Mouse (Mus musculus) kidney, embryonic 16.5 days (tissue): ENCODE results near the gene Alas2. TPM values are rescaled to one million over a fixed set of nuclear protein-coding genes. Genes with fewer than 3 reads are reported as not detected.

Source experiments
- ATAC-seq: fragments of 200-750 bp; cut with Nextera tagmentation; 2 replicates; pipeline ENCODE4 v1.8.0; 2017; ENCODE audit warnings: moderate TSS enrichment; ENCODE audit not compliant: low FRiP score, low TSS enrichment
- H3K27ac ChIP-seq: fragments of 300-500 bp; sonication (generic); 2 replicates; pipeline ENCODE4 v1.5.1; 2014; ENCODE audit warnings: low read length
- H3K27me3 ChIP-seq: fragments of 300-500 bp; sonication (generic); 2 replicates; pipeline ENCODE4 v1.6.1; 2014; ENCODE audit warnings: low read length, control low read depth, mixed read lengths; ENCODE audit not compliant: insufficient read depth
- H3K36me3 ChIP-seq: fragments of 300-500 bp; sonication (generic); 2 replicates; pipeline ENCODE4 v1.6.1; 2014; ENCODE audit warnings: low read length, control low read depth, mixed read lengths; ENCODE audit not compliant: insufficient read depth
- H3K4me1 ChIP-seq: fragments of 300-500 bp; sonication (generic); 2 replicates; pipeline ENCODE4 v1.6.1; 2014; ENCODE audit warnings: low read length, control low read depth, mixed read lengths; ENCODE audit not compliant: insufficient read depth
- H3K4me2 ChIP-seq: fragments of 300-500 bp; sonication (generic); replicated peaks from 2 replicates; pipeline ENCODE4 v1.6.1; 2014; ENCODE audit warnings: low read depth, low read length
- H3K4me3 ChIP-seq: fragments of 300-500 bp; sonication (generic); 2 replicates; pipeline ENCODE4 v1.5.1; 2014; ENCODE audit warnings: mild to moderate bottlenecking, low read length
- H3K9ac ChIP-seq: fragments of 300-500 bp; sonication (generic); replicated peaks from 2 replicates; pipeline ENCODE4 v1.6.1; 2014; ENCODE audit warnings: low read length
- H3K9me3 ChIP-seq: fragments of 300-500 bp; sonication (generic); 2 replicates; pipeline ENCODE4 v1.6.1; 2016; ENCODE audit warnings: low read length, control low read depth
- WGBS: fragments of 180-500 bp; shearing (Covaris S2); extraction: QIAGEN DNeasy Blood & Tissue Kit; methylation state at CpG from one replicate; pipeline ENCODE4 v1.1.7; 2014; 5-methylcytosine and 5-hydroxymethylcytosine counted together
- microRNA-seq: library from miRNA; unstranded; fragments of <30 nt; microRNA quantifications from one replicate; pipeline ENCODE4, GENCODE M21; 2016
- polyA plus RNA-seq: library from polyadenylated mRNA; unstranded; fragments of >200 nt; fragmentation: Nextera tagmentation; extraction: Ambion mirVana; gene quantifications from 2 replicates; pipeline ENCODE4 v1.2.1, GENCODE M21; 2015

The Alas2 gene
- polyA plus RNA-seq, 1 experiment from 2014 or later: 82.1 TPM

GRCm38 (mm10) chrX:150595016-150595760 is 48.0 kb downstream of the Alas2 start:
- 83% methylated on average over 9 of the region's 9 CpGs for WGBS
- Histone ChIP-seq H3K9ac (no peak overlapping the region), H3K27ac (no peak overlapping the region), H3K9me3 (no peaks in the 10 kb centered on the region), H3K27me3 (peaks cover 14% of the 10 kb centered on the region; the same call in 1 of the 2 replicates), H3K4me1 (no peaks in the 10 kb centered on the region), H3K4me2 (no peak overlapping the region), H3K36me3 (no peaks in the 10 kb centered on the region), H3K4me3 (no peak overlapping the region)
- no peak for ATAC-seq

- H3K27me3 ChIP-seq: peaks cover 9% of the 10 kb centered on the region; the same call in 1 of the 2 replicates
- no peak for ATAC-seq
- no peaks in the 10 kb centered on the region for H3K9me3 ChIP-seq
- H3K4me2 ChIP-seq: no peak overlapping the region
- 91% methylated on average over 2 of the region's 2 CpGs for WGBS
- H3K4me3 ChIP-seq: no peak overlapping the region
- H3K36me3 ChIP-seq: no peaks in the 10 kb centered on the region
- H3K4me1 ChIP-seq: no peaks in the 10 kb centered on the region
- no peak overlapping the region for H3K27ac ChIP-seq
- H3K9ac ChIP-seq: no peak overlapping the region
Measured at GRCm38 (mm10) chrX:150598882-150599281, 51.7 kb downstream of the Alas2 start.

Small RNA genes within 50 kb of the gene (microRNA-seq; reads per million reads assigned to microRNA genes)
- gene Mir3620: not detected

Other genes starting within 250 kb of the Alas2 start
- gene Tmem29, start 88.2 kb upstream of the Alas2 start, polyA plus RNA-seq: 34.5 and 35.3 TPM in 2 replicates
- gene Pfkfb1, start 40.9 kb downstream of the Alas2 start, polyA plus RNA-seq: 5.2 and 6.2 TPM in 2 replicates
- 23.7 and 24.5 TPM in 2 replicates for gene Apex2, start 42.5 kb downstream of the Alas2 start, polyA plus RNA-seq
- gene Tro, start 110.2 kb downstream of the Alas2 start, polyA plus RNA-seq: 21.4 and 22.8 TPM in 2 replicates